Mouse (Mus musculus) heart, embryonic 10.5 days (tissue): ENCODE data around the gene Gnai3. TPM values are rescaled to one million over a fixed set of nuclear protein-coding genes. Genes with fewer than 3 reads are reported as not detected.

Experiments
- DNase-seq: peaks from one replicate; pipeline ENCODE4 v3.0.0-alpha.2; 2017; ENCODE audit warnings: low spot score
- H3K27ac ChIP-seq: fragments of 300-500 bp; sonication (generic); 2 replicates; pipeline ENCODE4 v1.5.1; 2016; ENCODE audit warnings: mild to moderate bottlenecking
- H3K27me3 ChIP-seq: fragments of 300-500 bp; sonication (generic); 2 replicates; pipeline ENCODE4 v1.6.1; 2016; ENCODE audit warnings: mild to moderate bottlenecking; ENCODE audit not compliant: poor library complexity, insufficient read depth, severe bottlenecking
- H3K36me3 ChIP-seq: fragments of 300-500 bp; sonication (generic); 2 replicates; pipeline ENCODE4 v1.6.1; 2016; ENCODE audit warnings: mild to moderate bottlenecking, moderate library complexity
- H3K4me1 ChIP-seq: fragments of 300-500 bp; sonication (generic); 2 replicates; pipeline ENCODE4 v1.6.1; 2016; ENCODE audit warnings: mild to moderate bottlenecking
- H3K4me3 ChIP-seq: fragments of 300-500 bp; sonication (generic); 2 replicates; pipeline ENCODE4 v1.5.1; 2016; ENCODE audit warnings: mild to moderate bottlenecking, moderate library complexity
- H3K9me3 ChIP-seq: fragments of 300-500 bp; sonication (generic); 2 replicates; pipeline ENCODE4 v1.6.1; 2016; ENCODE audit warnings: mild to moderate bottlenecking, moderate library complexity
- WGBS: fragments of 180-500 bp; shearing (Covaris S2); methylation state at CpG from one replicate; pipeline ENCODE4 v1.1.7; 2016; 5-methylcytosine and 5-hydroxymethylcytosine counted together
- polyA plus RNA-seq: library from polyadenylated mRNA; unstranded; fragments of >200 nt; fragmentation: Nextera tagmentation; extraction: Ambion mirVana; gene quantifications from 2 replicates; pipeline ENCODE4 v1.2.1, GENCODE M21; 2016

Gnai3 gene
- polyA plus RNA-seq, 1 experiment from 2014 or later = 131 TPM

DNA sequence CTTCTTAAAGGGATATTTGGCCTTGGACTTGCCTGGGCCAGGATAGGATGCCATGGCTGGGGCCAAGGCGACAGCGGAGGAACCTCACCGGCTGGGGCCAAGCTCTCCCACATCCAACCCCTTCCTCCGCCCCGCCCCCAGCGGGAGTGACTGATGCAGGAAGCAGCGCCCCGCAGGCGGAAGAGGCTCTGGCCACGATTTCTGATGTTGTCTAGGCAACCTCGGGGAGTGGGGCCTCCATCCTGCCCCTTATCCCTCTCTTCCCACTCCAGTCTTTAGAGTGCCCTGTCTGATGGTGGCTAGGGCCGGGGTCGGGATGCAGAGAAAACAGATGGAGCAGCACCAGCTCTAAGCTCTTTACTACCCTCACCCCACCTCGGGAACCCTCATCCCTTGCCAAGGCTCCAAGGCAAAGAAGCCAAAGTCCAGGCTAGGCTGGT lies 60.6 kb downstream of the Gnai3 start:
- under 1% methylated on average over 14 of the region's 14 CpGs for WGBS
- DNase-seq = peak; percentile 97
- no peaks in the 10 kb centered on the region for H3K9me3 ChIP-seq
- peak overlapping the region; percentile 95 for H3K27ac ChIP-seq
- H3K4me3 ChIP-seq = peak overlapping the region; percentile 79
- no peaks in the 10 kb centered on the region for H3K27me3 ChIP-seq
- peaks cover 6% of the 10 kb centered on the region for H3K36me3 ChIP-seq
- H3K4me1 ChIP-seq = peaks cover 79% of the 10 kb centered on the region

DNA sequence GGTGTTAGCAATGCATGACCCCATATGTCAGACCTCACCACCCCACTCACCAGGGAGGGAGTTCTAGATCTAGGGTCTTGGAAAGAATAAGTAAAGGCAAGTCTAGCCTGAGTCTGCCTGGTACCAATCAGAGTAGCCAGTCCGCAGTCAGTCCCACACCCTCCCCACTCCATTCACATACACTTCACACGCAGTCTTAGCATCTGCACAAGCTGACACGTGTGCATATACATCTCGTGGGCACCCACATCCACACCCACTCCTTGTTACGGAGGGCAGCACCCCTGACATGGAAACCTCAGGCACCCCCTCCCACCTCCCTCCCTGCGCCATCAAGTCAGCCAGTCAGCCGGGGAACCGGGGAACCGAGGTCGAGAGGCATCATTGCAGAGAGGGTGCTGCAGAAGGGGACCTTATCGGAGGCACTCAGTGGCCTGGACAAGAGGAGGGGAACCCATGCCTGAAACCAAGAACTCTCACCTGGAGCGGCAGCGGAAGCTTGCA lies 61.1 kb downstream of the Gnai3 start:
- WGBS = 20% methylated on average over 13 of the region's 13 CpGs

DNA sequence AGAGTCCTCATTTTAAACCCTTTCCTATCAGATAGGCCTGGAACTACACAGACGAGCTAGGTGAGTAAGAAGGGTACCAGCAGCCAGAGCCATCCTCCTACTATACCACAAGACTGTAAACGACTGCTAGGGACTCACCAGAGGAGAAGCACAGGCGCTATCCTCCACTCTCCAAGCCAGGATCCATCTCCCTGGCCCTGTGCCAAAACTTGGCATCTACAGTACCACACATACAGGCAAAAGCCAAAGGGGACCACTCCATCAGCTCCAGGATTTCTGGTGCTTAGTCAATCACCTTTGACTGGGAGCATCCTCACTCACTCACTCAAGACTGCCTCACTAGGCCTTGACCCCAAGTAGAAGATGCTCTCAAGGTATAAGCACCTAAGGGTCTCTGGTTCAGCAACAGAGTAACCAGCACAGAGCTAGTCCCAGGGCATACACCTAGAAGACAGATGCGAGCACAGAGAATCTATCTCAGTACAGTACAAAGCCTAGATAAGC lies 62.0 kb downstream of the Gnai3 start:
- 53% methylated on average over 4 of the region's 4 CpGs for WGBS
- H3K27me3 ChIP-seq = no peaks in the 10 kb centered on the region
- H3K4me1 ChIP-seq = peaks cover 70% of the 10 kb centered on the region

More for the DNA sequence above, 61.1 kb downstream of the Gnai3 start:
- no peak for DNase-seq
- H3K4me3 ChIP-seq = peak overlapping the region; percentile 79
- H3K36me3 ChIP-seq = peaks cover 11% of the 10 kb centered on the region
- no peaks in the 10 kb centered on the region for H3K9me3 ChIP-seq
- peaks cover 79% of the 10 kb centered on the region for H3K4me1 ChIP-seq
- peak overlapping the region; percentile 95 for H3K27ac ChIP-seq
- no peaks in the 10 kb centered on the region for H3K27me3 ChIP-seq

DNA sequence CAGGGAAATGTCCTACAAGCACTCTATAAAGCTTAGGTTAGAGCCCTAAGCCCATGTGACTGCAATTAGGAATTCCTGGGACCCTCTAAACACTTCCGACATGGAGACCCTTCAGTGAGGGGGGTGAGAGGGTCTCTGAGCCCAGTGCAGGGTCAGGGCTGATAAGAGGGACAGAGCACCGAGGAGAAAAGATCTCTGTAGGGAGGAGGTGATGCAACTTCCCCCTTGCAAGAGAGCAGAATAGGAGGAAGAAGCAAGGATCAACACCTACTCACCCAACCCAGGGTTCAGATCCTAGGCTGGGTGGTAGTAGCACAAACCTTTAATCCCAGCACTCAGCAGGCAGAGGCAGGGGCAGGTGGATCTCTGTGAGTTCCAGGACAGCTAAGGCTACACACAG lies 62.8 kb downstream of the Gnai3 start:
- Histone ChIP-seq H3K4me3 (no peak overlapping the region), H3K27ac (peak overlapping the region; percentile 59; the same call in 1 of the 2 replicates), H3K36me3 (peaks cover 26% of the 10 kb centered on the region), H3K27me3 (no peaks in the 10 kb centered on the region), H3K4me1 (peaks cover 67% of the 10 kb centered on the region), H3K9me3 (no peaks in the 10 kb centered on the region)
- 22% methylated on average over 2 of the region's 2 CpGs for WGBS
- DNase-seq = no peak

More for the DNA sequence above, 62.0 kb downstream of the Gnai3 start:
- H3K36me3 ChIP-seq = peaks cover 20% of the 10 kb centered on the region
- peak overlapping the region; percentile 79 for H3K4me3 ChIP-seq
- H3K9me3 ChIP-seq = no peaks in the 10 kb centered on the region
- no peak overlapping the region for H3K27ac ChIP-seq
- DNase-seq = no peak

DNA sequence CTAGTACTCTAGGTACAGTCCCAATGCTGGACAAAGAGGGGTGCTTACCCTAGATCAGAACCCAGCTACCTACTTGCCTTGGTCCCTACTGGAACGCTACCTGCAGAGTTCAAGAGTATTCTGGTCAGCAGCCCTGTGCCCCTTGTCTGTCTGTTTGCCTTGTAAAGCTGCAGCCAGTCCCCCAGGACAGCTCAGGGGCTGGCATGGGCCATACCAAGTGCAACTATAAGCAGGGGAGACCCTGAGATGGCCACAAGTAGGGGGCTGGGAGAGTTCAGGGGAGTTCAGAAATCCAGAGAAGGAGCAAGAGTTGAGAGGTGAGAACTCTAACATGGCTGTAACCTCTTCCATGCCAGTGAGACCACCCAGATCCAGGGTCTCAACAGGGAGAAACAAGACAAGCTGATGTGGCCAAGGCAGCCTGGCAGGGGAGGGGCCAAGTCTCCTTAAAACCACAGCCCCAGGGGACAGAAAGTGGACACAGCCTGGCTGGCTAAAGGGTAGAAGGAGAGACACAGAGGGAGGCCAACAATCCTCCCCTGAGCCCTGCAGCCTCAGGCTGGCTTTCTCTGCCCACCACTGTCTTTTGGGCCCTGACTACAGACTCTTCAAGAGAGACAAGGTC lies 63.6 kb downstream of the Gnai3 start:
- 67% methylated on average over 1 of the region's 1 CpGs for WGBS
- Histone ChIP-seq H3K36me3 (peaks cover 34% of the 10 kb centered on the region), H3K9me3 (no peaks in the 10 kb centered on the region), H3K27me3 (no peaks in the 10 kb centered on the region), H3K27ac (peak overlapping the region; percentile 59), H3K4me1 (peaks cover 65% of the 10 kb centered on the region), H3K4me3 (0 out of 2 replicates have a peak overlapping the region, but pooled peaks have one; percentile 3)
- no peak for DNase-seq

DNA sequence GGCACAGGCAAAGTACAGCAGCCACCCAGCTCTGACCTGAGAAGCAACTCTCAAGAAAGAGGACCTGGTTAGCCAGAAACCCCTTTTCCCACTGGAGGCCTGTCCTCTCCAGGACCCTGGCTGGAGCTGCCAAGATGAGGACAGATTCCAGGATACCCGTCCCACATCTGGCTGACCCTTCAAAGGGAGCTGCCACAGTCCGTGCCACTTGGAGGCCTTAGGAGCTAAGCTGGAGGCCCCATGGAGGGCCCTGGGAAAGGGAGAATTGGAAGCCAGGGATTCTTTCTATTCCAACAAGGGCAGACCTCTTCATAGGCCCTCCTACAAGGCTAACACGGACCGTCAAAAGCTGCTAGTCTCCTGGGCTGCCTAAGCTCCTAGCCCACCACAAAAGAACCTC lies 64.3 kb downstream of the Gnai3 start:
- Histone ChIP-seq H3K9me3 (no peaks in the 10 kb centered on the region), H3K36me3 (peaks cover 41% of the 10 kb centered on the region), H3K4me3 (no peak overlapping the region), H3K4me1 (peaks cover 58% of the 10 kb centered on the region), H3K27ac (peak overlapping the region; percentile 59), H3K27me3 (no peaks in the 10 kb centered on the region)
- WGBS = 56% methylated on average over 4 of the region's 4 CpGs
- no peak for DNase-seq

DNA sequence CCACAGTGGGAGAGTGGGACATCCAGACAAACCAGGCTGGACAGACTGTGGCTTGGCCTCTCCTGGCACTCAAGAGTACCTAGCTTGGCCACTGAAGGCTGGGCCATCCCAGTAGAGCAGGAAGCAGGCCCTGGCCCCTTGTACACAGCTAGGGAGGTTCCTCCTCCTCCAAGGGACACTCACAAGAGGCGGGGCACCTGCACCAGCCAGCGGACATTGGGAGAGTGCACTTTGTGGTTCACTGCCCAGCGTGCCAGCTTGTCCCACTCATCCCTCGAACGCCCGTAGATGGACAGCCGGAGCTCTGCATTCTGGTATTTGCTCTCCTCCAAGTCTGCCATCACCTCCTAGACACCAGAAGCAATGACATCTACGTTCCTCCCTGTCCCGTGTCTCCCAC lies 69.1 kb downstream of the Gnai3 start:
- 91% methylated on average over 9 of the region's 9 CpGs for WGBS
- Histone ChIP-seq H3K36me3 (peaks cover 85% of the 10 kb centered on the region), H3K27ac (no peak overlapping the region), H3K4me1 (peaks cover 29% of the 10 kb centered on the region), H3K9me3 (no peaks in the 10 kb centered on the region), H3K27me3 (no peaks in the 10 kb centered on the region), H3K4me3 (no peak overlapping the region)
- no peak for DNase-seq

DNA sequence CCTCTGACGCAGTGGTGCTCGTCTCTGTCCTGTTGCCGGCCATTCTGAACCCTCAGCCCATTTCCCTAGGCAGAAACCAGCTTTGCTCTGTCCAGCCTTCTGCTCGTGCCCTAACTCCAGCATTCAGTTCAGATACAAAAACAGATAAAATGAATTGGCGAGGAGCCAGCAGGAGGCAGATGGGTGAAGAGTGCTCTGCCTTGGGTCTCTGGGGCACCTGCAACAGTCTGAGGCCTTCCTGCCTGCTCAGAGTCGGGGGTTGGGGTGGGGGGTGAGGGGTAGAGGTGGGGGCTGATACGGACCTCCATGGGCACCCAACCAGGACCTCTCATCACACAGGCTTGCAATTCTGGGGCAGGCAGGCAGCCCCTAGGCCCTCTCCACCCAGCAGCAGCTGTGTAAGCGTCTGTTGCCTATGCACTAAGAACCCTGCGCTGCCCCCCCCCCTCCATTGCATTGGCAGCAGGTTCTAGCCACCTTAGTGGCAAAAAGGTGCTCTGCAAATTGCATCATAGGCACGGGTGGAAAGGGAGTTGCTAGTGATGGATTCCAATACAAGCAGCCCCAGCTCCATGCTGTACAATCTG lies 72.9 kb downstream of the Gnai3 start:
- Histone ChIP-seq H3K4me3 (no peak overlapping the region), H3K27ac (no peak overlapping the region), H3K27me3 (no peaks in the 10 kb centered on the region), H3K9me3 (no peaks in the 10 kb centered on the region), H3K36me3 (peaks cover 58% of the 10 kb centered on the region), H3K4me1 (peaks cover 26% of the 10 kb centered on the region)
- WGBS = 79% methylated on average over 10 of the region's 10 CpGs
- DNase-seq = no peak

DNA sequence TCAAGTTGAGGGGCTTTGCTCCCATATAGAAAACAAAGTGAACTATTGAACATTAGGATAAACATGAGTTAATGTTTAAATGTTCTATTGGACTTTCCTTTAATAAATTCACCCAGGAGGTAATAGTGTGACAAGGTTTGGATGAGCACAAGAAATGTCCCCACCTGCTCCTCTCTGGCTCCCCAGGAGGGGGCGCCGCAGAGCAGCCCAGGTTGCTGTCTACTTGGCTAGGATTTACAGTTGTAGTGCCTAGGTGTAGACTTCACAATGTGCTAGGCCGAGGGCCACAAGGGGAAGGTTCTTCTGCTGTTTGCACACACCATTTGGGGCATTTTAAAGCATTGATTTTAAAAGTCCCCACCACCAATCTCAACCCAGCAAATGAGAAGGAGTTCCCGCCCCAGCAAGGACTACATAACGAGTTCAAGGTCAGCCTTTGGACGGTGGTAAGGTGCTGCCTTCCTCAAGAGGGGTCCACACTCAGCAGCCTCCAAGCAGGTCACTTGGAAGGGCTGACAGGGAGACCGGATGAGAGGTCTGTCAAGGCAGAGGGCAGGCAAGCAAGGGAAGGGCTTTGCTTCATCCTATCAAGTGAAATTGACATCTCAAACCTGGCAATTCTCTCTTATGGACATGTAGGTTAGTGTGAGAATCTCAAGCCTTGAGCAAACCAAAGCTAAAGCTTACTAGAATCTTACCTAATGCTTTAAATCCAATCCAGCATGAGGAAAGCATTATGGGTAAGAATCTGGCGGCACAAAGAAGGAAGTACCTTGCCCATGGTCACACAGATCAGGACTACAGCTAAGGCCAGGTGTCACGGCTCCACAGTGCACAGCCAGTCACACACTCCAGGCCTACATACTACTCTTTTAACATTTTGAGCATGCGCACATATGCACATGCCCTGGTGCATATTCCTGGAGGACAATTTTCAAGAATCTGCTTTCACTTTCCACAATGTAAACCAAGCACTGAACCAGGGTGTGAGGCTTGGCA lies 75.4 kb downstream of the Gnai3 start:
- H3K27me3 ChIP-seq = no peaks in the 10 kb centered on the region

DNA sequence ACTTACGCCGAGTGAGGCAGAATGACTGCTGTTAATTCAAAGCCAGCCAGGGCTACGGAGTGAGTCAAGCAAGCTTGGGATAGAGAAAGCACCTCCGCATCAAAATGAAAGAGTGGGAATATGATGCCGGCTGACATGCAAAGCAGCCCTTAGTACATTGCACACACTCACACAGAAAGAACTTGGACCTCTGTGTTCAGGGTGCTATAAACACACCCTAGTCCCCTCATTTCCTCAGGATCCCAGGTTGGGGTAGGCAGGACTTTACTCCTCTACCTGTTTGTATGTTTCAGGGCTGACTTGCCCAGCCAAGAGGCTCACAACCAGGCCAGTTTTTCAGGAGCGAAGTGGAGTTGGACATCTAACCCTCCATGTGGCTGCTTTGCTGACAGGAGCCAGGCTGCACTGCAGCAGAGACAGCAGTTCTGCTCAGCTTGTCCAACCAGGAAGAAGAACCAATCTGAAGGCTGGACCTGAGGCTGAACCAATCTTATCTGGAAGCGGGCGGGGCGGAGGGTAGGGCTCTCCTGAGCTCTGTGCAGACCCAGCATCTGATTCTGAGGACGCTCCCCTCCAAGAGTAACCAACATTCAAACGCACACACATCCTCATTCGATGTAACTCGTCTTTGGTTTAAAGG lies 76.6 kb downstream of the Gnai3 start:
- peak overlapping the region; percentile 16; the same call in 1 of the 2 replicates for H3K4me3 ChIP-seq
- 47% methylated on average over 13 of the region's 13 CpGs for WGBS

More for the DNA sequence above, 75.4 kb downstream of the Gnai3 start:
- WGBS = 63% methylated on average over 10 of the region's 10 CpGs
- H3K4me1 ChIP-seq = peaks cover 26% of the 10 kb centered on the region
- peaks cover 33% of the 10 kb centered on the region for H3K36me3 ChIP-seq
- no peak overlapping the region for H3K4me3 ChIP-seq
- H3K9me3 ChIP-seq = no peaks in the 10 kb centered on the region
- H3K27ac ChIP-seq = no peak overlapping the region
- DNase-seq = no peak

DNA sequence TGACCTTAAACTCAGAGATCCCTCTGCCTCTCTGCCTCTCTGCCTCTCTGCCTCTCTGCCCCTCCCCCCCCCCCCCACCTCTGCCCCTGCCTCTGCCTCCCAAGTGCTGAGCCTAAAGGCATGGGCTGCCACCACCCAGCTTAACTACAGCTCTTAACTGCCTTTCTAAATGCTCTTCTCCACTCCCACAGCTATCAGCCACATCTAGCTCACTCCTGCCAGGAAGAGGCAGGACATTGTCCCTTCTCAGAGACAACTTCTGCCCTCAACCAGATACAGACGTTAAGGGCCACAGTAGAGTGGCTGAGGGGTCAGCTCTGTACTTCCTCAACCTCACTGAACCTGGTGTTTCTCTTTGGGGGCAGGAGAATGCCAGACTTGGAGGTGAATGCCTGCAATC lies 77.1 kb downstream of the Gnai3 start:
- Histone ChIP-seq H3K9me3 (no peaks in the 10 kb centered on the region), H3K27ac (peak overlapping the region; percentile 70), H3K4me3 (no peak overlapping the region), H3K27me3 (peaks cover 5% of the 10 kb centered on the region; the same call in 1 of the 2 replicates), H3K36me3 (peaks cover 16% of the 10 kb centered on the region), H3K4me1 (peaks cover 26% of the 10 kb centered on the region)
- WGBS = 3% methylated on average over 1 of the region's 1 CpGs
- DNase-seq = no peak

More for the DNA sequence above, 76.6 kb downstream of the Gnai3 start:
- Histone ChIP-seq H3K4me1 (peaks cover 29% of the 10 kb centered on the region), H3K9me3 (no peaks in the 10 kb centered on the region), H3K27me3 (peaks cover 3% of the 10 kb centered on the region; the same call in 1 of the 2 replicates), H3K27ac (peak overlapping the region; percentile 70; the same call in 1 of the 2 replicates), H3K36me3 (peaks cover 21% of the 10 kb centered on the region)
- DNase-seq = no peak

DNA sequence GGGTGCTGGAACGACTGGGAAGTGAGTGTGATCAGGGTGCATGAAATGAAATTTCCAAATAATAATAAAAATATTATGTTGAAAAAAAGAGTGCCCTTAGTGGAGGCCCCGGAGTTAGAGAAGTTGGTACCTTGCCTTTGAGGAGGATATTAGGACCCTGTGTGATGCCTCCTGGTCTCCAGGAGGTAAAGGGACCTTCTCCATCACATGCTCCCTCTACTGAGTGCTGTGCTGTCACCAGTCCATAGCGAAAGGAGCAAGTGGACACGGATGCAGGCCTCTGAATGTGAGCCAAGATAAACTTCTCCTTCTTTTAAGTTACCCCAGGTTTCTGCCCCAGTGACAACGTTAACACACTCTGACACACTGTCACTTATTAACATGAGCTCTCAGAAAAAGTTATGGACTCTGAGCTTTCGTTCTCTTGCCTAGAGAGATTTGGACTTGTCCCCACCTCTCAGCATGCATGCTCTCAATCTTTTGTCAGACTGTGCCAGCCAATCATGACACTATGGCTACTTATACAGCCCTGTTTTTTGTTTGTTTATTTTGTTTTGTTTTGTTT lies 78.5 kb downstream of the Gnai3 start:
- no peak overlapping the region for H3K4me3 ChIP-seq
- no peak for DNase-seq
- 0 out of 2 replicates have a peak, but pooled peaks cover 4% of the 10 kb centered on the region for H3K36me3 ChIP-seq
- peaks cover 5% of the 10 kb centered on the region; the same call in 1 of the 2 replicates for H3K27me3 ChIP-seq
- H3K4me1 ChIP-seq = peaks cover 20% of the 10 kb centered on the region
- H3K9me3 ChIP-seq = no peaks in the 10 kb centered on the region
- no peak overlapping the region for H3K27ac ChIP-seq
- WGBS = 73% methylated on average over 6 of the region's 6 CpGs
